Mouse (Mus musculus) heart, postnatal 0 days (tissue): Measurements from ENCODE around the gene Mapk1ip1l.

Experiments
- CTCF ChIP-seq: IDR thresholded peaks from 2 replicates; pipeline ENCODE4 v1.5.1; 2016; ENCODE audit warnings: antibody characterized with exemption, control low read depth, low read depth
- EP300 ChIP-seq: IDR thresholded peaks from 2 replicates; pipeline ENCODE4 v1.6.1; 2016; ENCODE audit warnings: antibody characterized with exemption, low read depth

DNA sequence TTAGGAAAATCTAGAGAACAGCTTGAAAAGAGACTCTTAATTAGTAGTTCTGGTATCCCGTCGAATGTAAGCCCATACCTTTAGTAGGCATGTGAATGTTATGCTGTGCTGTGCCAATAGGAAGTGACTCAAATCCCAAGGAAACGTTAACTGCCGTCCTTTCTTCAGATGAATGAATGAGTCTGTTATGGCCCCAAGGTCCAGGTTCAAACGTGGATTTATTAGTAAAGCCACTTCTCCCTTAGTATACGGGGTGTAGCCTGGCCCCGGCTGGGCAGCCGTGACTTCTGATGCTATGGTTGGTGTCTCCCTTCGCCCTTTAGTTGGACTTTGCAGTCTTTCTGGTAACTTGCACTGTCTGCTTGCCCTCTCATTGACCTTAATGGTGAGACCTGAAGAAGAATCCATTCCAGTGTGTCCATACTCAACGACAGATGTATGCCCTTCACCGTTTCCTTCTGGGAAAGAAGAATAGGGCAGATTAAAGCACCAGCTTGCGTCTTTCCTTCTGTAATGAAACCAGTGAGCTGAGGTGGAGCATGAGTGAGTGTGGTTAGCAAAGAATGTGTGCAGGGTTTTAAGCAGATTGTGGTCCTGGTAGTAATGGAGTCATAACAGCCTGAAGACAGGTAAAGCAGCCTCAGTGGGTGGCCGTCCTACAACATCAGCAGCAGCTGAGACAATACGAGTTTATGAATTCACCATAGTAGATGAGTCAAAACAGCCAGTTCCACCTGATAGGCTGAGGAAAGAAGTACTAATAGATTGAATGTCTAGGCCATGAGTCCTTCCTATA, 5.0 kb downstream of the Mapk1ip1l start:
- TF ChIP-seq EP300 (no peak), CTCF (no peak)
